Mouse (Mus musculus) hematopoietic multipotent progenitor cell, adult 10-12 weeks (in vitro differentiated cells): ENCODE measurements around the gene Ppme1. TPM values are rescaled to one million over a fixed set of nuclear protein-coding genes. Genes with fewer than 3 reads are reported as not detected.

Experiments used
- polyA plus RNA-seq: library from polyadenylated mRNA; stranded (reverse); fragments of >175 nt; gene quantifications from 2 replicates; pipeline ENCODE4 v1.2.3, GENCODE M21; 2012; ENCODE audit warnings: low replicate concordance

Gene Ppme1
- polyA plus RNA-seq, result 27.9 and 30.1 TPM in 2 replicates

GRCm38 (mm10) chr7:100371495-100372451, at the start of gene Ppme1, which contains the start of gene C2cd3:
Ppme1 (minus strand) TSS chr7:100372307.
C2cd3 (plus strand) TSS chr7:100372233.

GRCm38 (mm10) chr7:100285383-100285782, 86.7 kb downstream of the Ppme1 start, which contains the start of gene P4ha3:
P4ha3 (plus strand) TSS chr7:100285520.

Other genes starting within 250 kb of the Ppme1 start
- gene Lipt2, start 213.0 kb downstream of the Ppme1 start, polyA plus RNA-seq, result 1.9 and 4.6 TPM in 2 replicates
- gene Kcne3, start 195.8 kb downstream of the Ppme1 start, polyA plus RNA-seq, result not detected in 2 replicates
- 8.5 and 14.8 TPM in 2 replicates for gene Pgm2l1, start 144.9 kb downstream of the Ppme1 start, polyA plus RNA-seq
- 0.16 TPM in 1 of 2 replicates, not detected in the other for gene P4ha3, start 86.8 kb downstream of the Ppme1 start, polyA plus RNA-seq
- gene C2cd3, start 74 bp downstream of the Ppme1 start, polyA plus RNA-seq, result 27.5 and 47.7 TPM in 2 replicates
- 0.74 and 1.5 TPM in 2 replicates for gene Ucp3, start 100.7 kb upstream of the Ppme1 start, polyA plus RNA-seq
- gene Ucp2, start 121.0 kb upstream of the Ppme1 start, polyA plus RNA-seq, result 1,213 and 1,443 TPM in 2 replicates
- 0.26 and 1.2 TPM in 2 replicates for gene Dnajb13, start 142.7 kb upstream of the Ppme1 start, polyA plus RNA-seq
- gene Coa4, start 164.8 kb upstream of the Ppme1 start, polyA plus RNA-seq, result 3.2 and 8.6 TPM in 2 replicates
- gene Rab6a, start 235.1 kb upstream of the Ppme1 start, polyA plus RNA-seq, result 16.2 and 29.3 TPM in 2 replicates
- gene Mrpl48, start 236.0 kb upstream of the Ppme1 start, polyA plus RNA-seq, result 2.1 and 2.7 TPM in 2 replicates